Mouse (Mus musculus): ENCODE results near the gene Galr2. TPM values are rescaled to one million over a fixed set of nuclear protein-coding genes. Genes with fewer than 3 reads are reported as not detected.

Gene Galr2
- polyA plus RNA-seq (2012; rRNA removed), result 0.10 and 0.18 TPM in 2 replicates

- H3K4me3 ChIP-seq (replicated peaks; ENCODE audit: extremely low read depth, low read depth, low read length), result no peak within 1 kb of the TSS
- no peak for DNase-seq
- no peak for TF ChIP-seq CTCF (IDR thresholded peaks at IDR 0.05; ENCODE audit: insufficient read depth, low read length)
- TF ChIP-seq POLR2A (IDR thresholded peaks at IDR 0.05; ENCODE audit: borderline replicate concordance, extremely low read depth, low read depth, low read length), result no peak
- peaks cover 2% of the 10 kb centered on the region; the same call in 1 of the 2 replicates for H3K4me1 ChIP-seq (ENCODE audit: control insufficient read depth, insufficient read depth, low read length)
- WGBS, result 8% methylated on average over 48 of the region's 48 CpGs
Observed at GRCm38 (mm10) chr11:116280751-116281663, at the start of gene Galr2. TSS of gene Galr2 (plus strand) at chr11:116280939.

- TF ChIP-seq POLR2A (IDR thresholded peaks at IDR 0.05; ENCODE audit: borderline replicate concordance, extremely low read depth, low read depth, low read length) (no peak), CTCF (IDR thresholded peaks at IDR 0.05; ENCODE audit: insufficient read depth, low read length) (no peak)
- no peak for DNase-seq
- Histone ChIP-seq H3K4me1 (ENCODE audit: control insufficient read depth, insufficient read depth, low read length) (no peaks in the 10 kb centered on the region), H3K4me3 (replicated peaks; ENCODE audit: extremely low read depth, low read depth, low read length) (no peak overlapping the region)
- 49% methylated on average over 17 of the region's 17 CpGs for WGBS
Observed at GRCm38 (mm10) chr11:116232427-116232826, 48.3 kb upstream of the Galr2 start.

DNA sequence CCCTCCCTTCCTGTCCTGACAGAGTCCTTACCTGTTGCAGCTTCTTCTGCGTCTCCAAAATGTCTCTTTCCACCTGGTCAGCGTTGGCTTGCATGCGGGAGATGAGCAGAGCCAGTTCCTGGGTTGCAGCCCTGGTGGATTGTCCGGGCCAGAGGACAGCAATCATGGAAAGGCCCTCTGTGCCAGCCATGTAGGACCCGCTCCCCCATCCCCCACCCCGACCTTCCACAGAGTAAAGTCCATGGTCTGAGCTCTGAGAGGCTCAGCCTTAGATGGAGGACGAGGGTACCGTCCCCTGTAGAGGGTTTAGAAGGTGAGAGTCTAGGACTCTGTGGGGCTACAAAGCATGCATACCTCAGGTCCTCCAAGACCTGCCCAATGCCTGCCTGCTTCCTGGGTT, 45.8 kb upstream of the Galr2 start:
- H3K4me1 ChIP-seq (ENCODE audit: control insufficient read depth, insufficient read depth, low read length), result no peaks in the 10 kb centered on the region
- no peak for DNase-seq
- TF ChIP-seq CTCF (IDR thresholded peaks at IDR 0.05; ENCODE audit: insufficient read depth, low read length) (no peak), POLR2A (IDR thresholded peaks at IDR 0.05; ENCODE audit: borderline replicate concordance, extremely low read depth, low read depth, low read length) (no peak)
- WGBS, result 87% methylated on average over 8 of the region's 8 CpGs
- H3K4me3 ChIP-seq (replicated peaks; ENCODE audit: extremely low read depth, low read depth, low read length), result no peak overlapping the region

GRCm38 (mm10) chr11:116237742-116238395, 42.9 kb upstream of the Galr2 start, which contains the start of gene Evpl:
TSS of gene Evpl (minus strand) at chr11:116238077.
- H3K4me3 ChIP-seq (replicated peaks; ENCODE audit: extremely low read depth, low read depth, low read length), result peak within 1 kb of the TSS; percentile 3
- TF ChIP-seq CTCF (IDR thresholded peaks at IDR 0.05; ENCODE audit: insufficient read depth, low read length), result no peak
- no peak for TF ChIP-seq POLR2A (IDR thresholded peaks at IDR 0.05; ENCODE audit: borderline replicate concordance, extremely low read depth, low read depth, low read length)
- WGBS, result 20% methylated on average over 31 of the region's 31 CpGs
- DNase-seq, result peak; percentile 84
- no peaks in the 10 kb centered on the region for H3K4me1 ChIP-seq (ENCODE audit: control insufficient read depth, insufficient read depth, low read length)

DNA sequence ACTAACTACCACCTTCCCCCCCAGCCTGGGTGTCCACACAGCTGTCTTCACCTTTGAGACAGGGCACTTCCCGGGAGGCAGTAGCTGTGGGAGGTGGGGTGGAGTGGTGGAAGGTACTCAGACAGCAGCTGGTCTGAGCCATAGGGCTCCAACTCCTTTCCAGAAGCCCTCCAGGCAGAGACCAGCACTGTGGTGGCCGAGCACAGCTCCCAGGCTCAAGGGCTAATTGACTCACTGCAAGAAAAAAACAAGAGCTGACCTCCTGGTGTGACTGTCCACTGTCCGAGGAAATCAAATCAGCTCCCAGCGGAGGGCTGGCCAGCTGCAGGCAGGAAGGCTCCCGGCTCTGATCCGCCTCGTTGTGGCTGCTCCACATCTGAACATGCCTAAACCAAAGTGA, 40.9 kb upstream of the Galr2 start:
- WGBS, result 43% methylated on average over 7 of the region's 7 CpGs
- no peak overlapping the region for H3K4me3 ChIP-seq (replicated peaks; ENCODE audit: extremely low read depth, low read depth, low read length)
- no peak for DNase-seq
- TF ChIP-seq CTCF (IDR thresholded peaks at IDR 0.05; ENCODE audit: insufficient read depth, low read length) (no peak), POLR2A (IDR thresholded peaks at IDR 0.05; ENCODE audit: borderline replicate concordance, extremely low read depth, low read depth, low read length) (no peak)
- no peaks in the 10 kb centered on the region for H3K4me1 ChIP-seq (ENCODE audit: control insufficient read depth, insufficient read depth, low read length)

- H3K4me3 ChIP-seq (replicated peaks; ENCODE audit: extremely low read depth, low read depth, low read length), result no peak overlapping the region
- DNase-seq, result no peak
- H3K4me1 ChIP-seq (ENCODE audit: control insufficient read depth, insufficient read depth, low read length), result no peaks in the 10 kb centered on the region
- WGBS, result 64% methylated on average over 12 of the region's 12 CpGs
- TF ChIP-seq POLR2A (IDR thresholded peaks at IDR 0.05; ENCODE audit: borderline replicate concordance, extremely low read depth, low read depth, low read length), result no peak
- TF ChIP-seq CTCF (IDR thresholded peaks at IDR 0.05; ENCODE audit: insufficient read depth, low read length), result no peak
Observed at GRCm38 (mm10) chr11:116241744-116242235, 38.9 kb upstream of the Galr2 start.

DNA sequence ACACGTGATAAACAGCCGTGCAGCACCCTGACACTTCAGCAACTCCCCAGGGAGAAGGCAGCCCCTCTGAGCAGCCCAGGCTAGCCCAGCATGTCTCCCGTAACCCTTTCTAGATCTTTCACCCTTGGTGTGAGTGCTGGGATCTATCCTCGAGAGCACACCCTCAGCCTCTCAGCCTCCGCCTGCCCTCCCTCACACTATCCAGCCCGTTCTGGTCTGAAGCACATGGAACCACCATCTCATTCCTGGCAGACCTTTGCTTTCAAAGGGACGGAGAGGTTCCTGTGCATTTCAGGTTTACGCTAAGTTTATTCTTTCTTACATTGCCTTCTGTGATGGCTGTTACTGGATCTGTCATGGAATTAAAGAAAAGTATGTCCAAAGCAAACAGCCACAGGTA, 36.2 kb upstream of the Galr2 start:
- Histone ChIP-seq H3K4me1 (ENCODE audit: control insufficient read depth, insufficient read depth, low read length) (no peaks in the 10 kb centered on the region), H3K4me3 (replicated peaks; ENCODE audit: extremely low read depth, low read depth, low read length) (no peak overlapping the region)
- TF ChIP-seq POLR2A (IDR thresholded peaks at IDR 0.05; ENCODE audit: borderline replicate concordance, extremely low read depth, low read depth, low read length) (no peak), CTCF (IDR thresholded peaks at IDR 0.05; ENCODE audit: insufficient read depth, low read length) (no peak)
- 86% methylated on average over 8 of the region's 8 CpGs for WGBS
- no peak for DNase-seq

GRCm38 (mm10) chr11:116245616-116246015, 35.1 kb upstream of the Galr2 start:
- H3K4me1 ChIP-seq (ENCODE audit: control insufficient read depth, insufficient read depth, low read length), result no peaks in the 10 kb centered on the region
- no peak overlapping the region for H3K4me3 ChIP-seq (replicated peaks; ENCODE audit: extremely low read depth, low read depth, low read length)
- TF ChIP-seq CTCF (IDR thresholded peaks at IDR 0.05; ENCODE audit: insufficient read depth, low read length) (no peak), POLR2A (IDR thresholded peaks at IDR 0.05; ENCODE audit: borderline replicate concordance, extremely low read depth, low read depth, low read length) (no peak)
- no peak for DNase-seq
- WGBS, result 85% methylated on average over 6 of the region's 6 CpGs

DNA sequence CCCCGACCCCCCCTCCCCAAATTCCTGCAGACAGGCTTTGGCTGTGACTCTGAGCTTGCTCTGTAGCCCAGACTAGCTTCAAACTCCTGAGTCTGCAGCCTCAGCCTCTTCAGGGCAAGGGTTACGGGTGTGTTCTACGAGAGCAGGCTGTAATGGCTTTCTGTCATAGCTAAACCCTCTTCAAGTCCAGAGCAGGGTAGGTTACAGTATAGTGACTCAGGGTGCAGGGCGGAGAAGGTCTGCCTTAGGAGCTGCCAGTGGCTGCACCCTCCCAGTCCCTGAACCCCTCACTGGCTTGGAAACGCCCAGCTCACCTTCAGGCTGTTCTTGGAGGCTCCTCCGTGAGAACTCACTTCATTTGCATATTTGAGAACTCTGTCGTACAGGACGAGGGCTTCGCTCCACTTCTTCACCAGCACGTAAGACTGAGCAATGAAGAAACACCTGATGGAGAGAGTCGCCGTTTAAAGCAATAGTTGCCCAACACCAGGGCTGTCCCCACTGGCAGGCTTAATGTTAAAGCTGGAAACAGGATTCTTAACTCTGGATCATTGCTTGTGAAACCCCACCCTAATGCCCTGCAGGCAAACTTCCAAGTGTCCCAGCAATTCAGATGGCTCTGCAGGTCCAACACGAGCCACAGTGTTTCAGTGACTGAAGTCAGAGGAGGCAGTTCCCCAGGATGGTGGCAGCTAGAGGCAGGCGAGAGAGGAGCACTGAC, 33.1 kb upstream of the Galr2 start:
- WGBS, result 72% methylated on average over 14 of the region's 14 CpGs
- H3K4me1 ChIP-seq (ENCODE audit: control insufficient read depth, insufficient read depth, low read length), result no peaks in the 10 kb centered on the region
- DNase-seq, result no peak
- no peak for TF ChIP-seq POLR2A (IDR thresholded peaks at IDR 0.05; ENCODE audit: borderline replicate concordance, extremely low read depth, low read depth, low read length)
- no peak for TF ChIP-seq CTCF (IDR thresholded peaks at IDR 0.05; ENCODE audit: insufficient read depth, low read length)
- H3K4me3 ChIP-seq (replicated peaks; ENCODE audit: extremely low read depth, low read depth, low read length), result no peak overlapping the region
